Comparison of ENCODE assay signal across 8 mouse cellular contexts in the genomic region with DNA sequence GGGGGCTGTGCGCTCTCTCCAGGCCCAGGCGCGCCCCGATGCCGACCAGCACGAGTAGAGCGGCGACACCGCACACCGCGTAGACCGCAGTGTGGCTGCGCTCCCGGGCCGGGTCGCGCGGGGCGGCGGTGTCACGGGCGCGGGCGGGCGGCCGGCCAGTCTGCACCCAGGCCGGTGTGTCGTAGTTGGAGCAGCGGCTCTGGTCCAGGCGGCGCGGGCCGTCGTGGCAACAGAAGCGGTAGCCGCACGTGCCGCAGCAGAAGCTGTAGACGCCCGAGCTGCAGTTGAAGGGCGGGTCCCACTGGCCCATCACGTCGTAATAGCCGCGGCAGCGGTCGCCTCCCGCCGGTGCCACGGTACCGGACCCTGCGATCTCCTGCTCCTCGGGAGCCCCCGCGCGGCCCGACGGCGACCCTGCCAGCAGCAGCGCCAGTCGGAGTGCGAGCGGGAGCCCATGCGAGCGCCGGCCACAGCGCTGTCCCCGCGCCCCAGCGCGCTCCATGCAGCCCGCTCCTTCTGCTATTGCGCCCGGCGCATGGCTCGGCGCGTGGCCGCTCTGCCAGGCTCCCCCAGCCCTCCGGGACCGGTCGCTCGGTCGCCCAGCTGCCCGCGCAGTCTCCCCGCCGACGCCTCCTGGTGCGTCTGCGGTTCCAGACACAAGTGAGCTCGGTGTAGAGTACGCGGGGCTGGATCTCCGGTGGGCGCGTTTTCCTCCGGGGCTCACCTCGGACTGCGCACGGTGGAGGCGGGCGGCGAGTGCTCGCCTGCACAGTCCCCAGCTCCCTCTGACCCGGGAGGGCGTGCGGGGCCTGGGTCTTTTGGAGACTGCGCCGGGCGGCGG. TPM values are rescaled to one million over a fixed set of nuclear protein-coding genes. Genes with fewer than 3 reads are reported as not detected.
DNase-seq lines count a peak whose midpoint lies in the region; ATAC-seq and TF ChIP-seq lines count a peak whose summit lies in the region.

No protein-coding gene starts in this region.

- H3K4me2 ChIP-seq in liver, postnatal 0 days (ENCODE audit: low read depth, low read length) = peak overlapping the region; percentile 68

- H3K4me3 ChIP-seq in liver, postnatal 0 days (ENCODE audit: low read depth, low read length) = peak overlapping the region; percentile 40

- 0 out of 2 replicates have a peak overlapping the region, but pooled peaks have one; percentile 26 for H3K9ac ChIP-seq in liver, postnatal 0 days (replicated peaks)

- no peak overlapping the region for H3K27ac ChIP-seq in liver, postnatal 0 days (ENCODE audit: low read depth)

- TF ChIP-seq EP300 in liver, postnatal 0 days (IDR thresholded peaks at IDR 0.05; ENCODE audit: low read depth) = no peak

- WGBS in liver, postnatal 0 days (ENCODE audit: insufficient replicate concordance) = 1% methylated on average over 78 of the region's 112 CpGs

- no peak for TF ChIP-seq CTCF in liver, postnatal 0 days (IDR thresholded peaks at IDR 0.05; ENCODE audit: low read depth)

- peak; percentile 20 for DNase-seq in CD4-positive, CD25-positive, alpha-beta regulatory T cell, adult 2 months (ENCODE audit: low read depth, low spot score)
- DNase-seq in thymus, postnatal 4 days = peak; percentile 41
- DNase-seq in thymus, postnatal 10 days (ENCODE audit: low spot score in 2 of 2) = no peak
- peak; percentile 30 to 33 for DNase-seq in heart, postnatal 14 days
- no peak for DNase-seq in liver, postnatal 0 days
- no peak for DNase-seq in thymus, postnatal 36 days
- no peak for DNase-seq in spleen, postnatal 10 days (ENCODE audit: low spot score in 2 of 2)

- H3K36me3 ChIP-seq in liver, postnatal 0 days (replicated peaks; ENCODE audit: insufficient read depth, low read length) = no peaks in the 10 kb centered on the region

- intact Hi-C loops in heart, postnatal 14 days (cut with DNase I) = no loop called here

- no peaks in the 10 kb centered on the region for H3K9me3 ChIP-seq in liver, postnatal 0 days (ENCODE audit: low read length)

- H3K4me1 ChIP-seq in liver, postnatal 0 days (ENCODE audit: insufficient read depth) = peaks cover 7% of the 10 kb centered on the region

- ATAC-seq in CD4-positive, CD25-positive, alpha-beta regulatory T cell, adult 4 months = no peak
- peak; percentile 28; the same call in 1 of the 2 replicates for ATAC-seq in liver, postnatal 0 days

- H3K27me3 ChIP-seq in liver, postnatal 0 days (ENCODE audit: insufficient read depth, low read length) = peaks cover 73% of the 10 kb centered on the region

RNA-seq across cellular contexts. Expression of a gene that starts 0.5 kb away (rescaled TPM):
- not detected for polyA plus RNA-seq in CD4-positive, CD25-positive, alpha-beta regulatory T cell, adult 4 months (2017; shearing (Covaris generic))
- under 1 TPM; 0.14 to 0.34 TPM for total RNA-seq in heart, postnatal 14 days (2021)
- 0.08 and 0.13 TPM in 2 replicates for polyA plus RNA-seq in liver, postnatal 0 days (2015; fragmentation: Nextera tagmentation; extraction: Ambion mirVana)

RNA-seq across cellular contexts. Expression of a gene that starts 12.0 kb away (rescaled TPM):
- polyA plus RNA-seq in CD4-positive, CD25-positive, alpha-beta regulatory T cell, adult 4 months (2017; shearing (Covaris generic)) = 10 to 100 TPM in 1 of 2 experiments, 1 to 10 TPM in 1; 2.2 to 10.5 TPM
- total RNA-seq in heart, postnatal 14 days (2021) = under 1 TPM; 0.24 TPM
- 2.0 and 2.3 TPM in 2 replicates for polyA plus RNA-seq in liver, postnatal 0 days (2015; fragmentation: Nextera tagmentation; extraction: Ambion mirVana)

RNA-seq across cellular contexts. Expression of a gene that starts 32.4 kb away (rescaled TPM):
- polyA plus RNA-seq in CD4-positive, CD25-positive, alpha-beta regulatory T cell, adult 4 months (2017; shearing (Covaris generic)) = 10 to 100 TPM in 1 of 2 experiments, 1 to 10 TPM in 1; 6.7 to 18.5 TPM
- total RNA-seq in heart, postnatal 14 days (2021) = 1 to 10 TPM; 1.9 to 3.2 TPM
- 27.8 and 30.7 TPM in 2 replicates for polyA plus RNA-seq in liver, postnatal 0 days (2015; fragmentation: Nextera tagmentation; extraction: Ambion mirVana)

RNA-seq across cellular contexts. Expression of a gene that starts 40.1 kb away (rescaled TPM):
- polyA plus RNA-seq in CD4-positive, CD25-positive, alpha-beta regulatory T cell, adult 4 months (2017; shearing (Covaris generic)) = not detected
- total RNA-seq in heart, postnatal 14 days (2021) = not detected
- polyA plus RNA-seq in liver, postnatal 0 days (2015; fragmentation: Nextera tagmentation; extraction: Ambion mirVana) = not detected in 2 replicates

Comparison
In these comparisons a context has a peak if more than half of its experiments do, and no peak if none do; other contexts are left out.
1. DNase-seq: peak in CD4-positive, CD25-positive, alpha-beta regulatory T cell, adult 2 months (single experiment), thymus, postnatal 4 days (single experiment) and heart, postnatal 14 days (2 of 2); none in thymus, postnatal 10 days (0 of 2), liver, postnatal 0 days (single experiment), thymus, postnatal 36 days (0 of 2) and spleen, postnatal 10 days (0 of 2).